Mouse (Mus musculus): ENCODE data around the gene AY761185.
"Not testable (repeated sequence)": the region's sequence is repeated elsewhere in the genome, so short reads cannot be mapped to it uniquely, and the experiment has no call there.

Gene AY761185

GRCm38 (mm10) chr8:20944610-20945009, at the start of gene AY761185:
TSS of gene AY761185 (minus strand) at chr8:20944710.
- DNase-seq (ENCODE audit: inconsistent age in 2 of 2, low spot score in 1 of 2), result peak in 1 of 2 experiments; percentile 19

GRCm38 (mm10) chr8:20994042-20994441, 49.5 kb upstream of the AY761185 start:
- not testable (repeated sequence) for DNase-seq (ENCODE audit: inconsistent age in 2 of 2, low spot score in 1 of 2)

- no peak for DNase-seq (ENCODE audit: inconsistent age in 2 of 2, low spot score in 1 of 2)
These were observed 35.3 kb upstream of the AY761185 start for GRCm38 (mm10) chr8:20979846-20980245.

- DNase-seq (ENCODE audit: inconsistent age in 2 of 2, low spot score in 1 of 2), result peak; percentile 53 to 78
These were observed 20.0 kb upstream of the AY761185 start for GRCm38 (mm10) chr8:20964531-20964930.

GRCm38 (mm10) chr8:20921971-20922370, 22.5 kb downstream of the AY761185 start, which contains the start of gene Gm6040:
TSS of gene Gm6040 (minus strand) at chr8:20922071.
- no peak for DNase-seq (ENCODE audit: inconsistent age in 2 of 2, low spot score in 1 of 2)

GRCm38 (mm10) chr8:20912288-20912687, 32.2 kb downstream of the AY761185 start:
- DNase-seq (ENCODE audit: inconsistent age in 2 of 2, low spot score in 1 of 2), result no peak

- no peak for DNase-seq (ENCODE audit: inconsistent age in 2 of 2, low spot score in 1 of 2)
These were observed 36.3 kb downstream of the AY761185 start for GRCm38 (mm10) chr8:20908256-20908655.

GRCm38 (mm10) chr8:20907119-20907518, 37.4 kb downstream of the AY761185 start:
- no peak for DNase-seq (ENCODE audit: inconsistent age in 2 of 2, low spot score in 1 of 2)

- no peak for DNase-seq (ENCODE audit: inconsistent age in 2 of 2, low spot score in 1 of 2)
These were observed 42.0 kb downstream of the AY761185 start, which contains the start of gene Gm15056 for GRCm38 (mm10) chr8:20902527-20902926. TSS of gene Gm15056 (minus strand) at chr8:20902627.

Data from adrenal gland, adult (tissue).